Mouse (Mus musculus): ENCODE data around the gene Nav2. TPM values are rescaled to one million over a fixed set of nuclear protein-coding genes. Genes with fewer than 3 reads are reported as not detected.

The Nav2 gene
- total and polyA plus RNA-seq, 3 experiments, result 2.0 to 2.7 TPM; not detected in 1

DNA sequence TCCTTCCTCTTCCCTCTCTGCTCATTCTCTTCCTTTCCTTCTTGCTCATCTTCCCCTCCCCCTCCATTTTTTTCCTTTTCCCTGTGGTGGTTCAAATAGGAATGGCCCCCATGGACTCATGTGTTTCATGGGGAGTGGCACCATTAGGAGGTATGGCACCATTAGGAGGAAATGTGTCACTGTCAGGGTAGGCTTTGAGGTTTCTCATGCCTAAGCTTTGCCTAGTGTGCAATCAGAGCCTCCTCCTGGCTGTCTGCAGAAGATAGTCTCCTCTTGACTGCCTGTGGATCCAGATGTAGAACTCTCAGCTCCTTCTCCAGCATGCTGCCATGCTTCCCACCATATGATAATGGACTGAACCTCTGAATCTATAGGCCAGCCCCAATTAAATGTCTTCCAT, 525.4 kb downstream of the Nav2 start:
- no peaks in the 10 kb centered on the region for H3K27me3 ChIP-seq (ENCODE audit: control insufficient read depth in 1 of 2, insufficient read depth in 2 of 2, low read length in 2 of 2)
- no peak overlapping the region for H3K27ac ChIP-seq (ENCODE audit: control insufficient read depth, low read depth, low read length)
- no peak for DNase-seq (ENCODE audit: low read depth, low spot score)
- H3K9ac ChIP-seq (ENCODE audit: control insufficient read depth, low read depth, low read length, poor library complexity, severe bottlenecking), result no peak overlapping the region
- H3K36me3 ChIP-seq (ENCODE audit: control insufficient read depth in 1 of 2, insufficient read depth in 2 of 2, low read length in 2 of 2), result no peaks in the 10 kb centered on the region
- no peaks in the 10 kb centered on the region for H3K9me3 ChIP-seq (replicated peaks; ENCODE audit: insufficient read depth, low read length)
- TF ChIP-seq BHLHE40 (IDR thresholded peaks at IDR 0.05; ENCODE audit: borderline replicate concordance, low read depth, low read length) (no peak), CHD1 (IDR thresholded peaks at IDR 0.05; ENCODE audit: low read depth, low read length) (no peak), NELFE (IDR thresholded peaks at IDR 0.05; ENCODE audit: low read depth, low read length) (no peak), MEF2A (IDR thresholded peaks at IDR 0.05; ENCODE audit: extremely low read depth, insufficient replicate concordance, low read depth, low read length, poor library complexity, severe bottlenecking) (no peak), RAD21 (IDR thresholded peaks at IDR 0.05; ENCODE audit: low read depth, low read length) (no peak), SMC3 (IDR thresholded peaks at IDR 0.05; ENCODE audit: low read depth, low read length) (no peak), POLR2AphosphoS5 (IDR thresholded peaks at IDR 0.05; ENCODE audit: borderline replicate concordance, low read depth, low read length) (no peak), JUND (IDR thresholded peaks at IDR 0.05; ENCODE audit: low read depth, low read length) (no peak), TAL1 (IDR thresholded peaks at IDR 0.05; ENCODE audit: low read length) (no peak), MYC (IDR thresholded peaks at IDR 0.05; ENCODE audit: low read depth, low read length) (no peak), HCFC1 (IDR thresholded peaks at IDR 0.05; ENCODE audit: low read depth, low read length) (no peak), MAX (IDR thresholded peaks at IDR 0.05; ENCODE audit: low read length) (no peak), MYB (IDR thresholded peaks at IDR 0.05; ENCODE audit: low read depth, low read length) (no peak), ZKSCAN1 (IDR thresholded peaks at IDR 0.05; ENCODE audit: low read depth, low read length) (no peak), UBTF (IDR thresholded peaks at IDR 0.05; ENCODE audit: borderline replicate concordance, insufficient read depth, low read depth, low read length) (no peak), E2F4 (IDR thresholded peaks at IDR 0.05; ENCODE audit: borderline replicate concordance, low read depth, low read length) (no peak)
- no peak overlapping the region for H3K4me3 ChIP-seq (ENCODE audit: control insufficient read depth in 1 of 2, insufficient read depth in 1 of 2, low read depth in 2 of 2, low read length in 2 of 2)
- H3K4me1 ChIP-seq (ENCODE audit: control insufficient read depth in 1 of 2, insufficient read depth in 2 of 2, low read length in 2 of 2), result no peaks in the 10 kb centered on the region
- no peaks in the 10 kb centered on the region for H3K79me2 ChIP-seq (ENCODE audit: control insufficient read depth, insufficient read depth, low read length, poor library complexity)

DNA sequence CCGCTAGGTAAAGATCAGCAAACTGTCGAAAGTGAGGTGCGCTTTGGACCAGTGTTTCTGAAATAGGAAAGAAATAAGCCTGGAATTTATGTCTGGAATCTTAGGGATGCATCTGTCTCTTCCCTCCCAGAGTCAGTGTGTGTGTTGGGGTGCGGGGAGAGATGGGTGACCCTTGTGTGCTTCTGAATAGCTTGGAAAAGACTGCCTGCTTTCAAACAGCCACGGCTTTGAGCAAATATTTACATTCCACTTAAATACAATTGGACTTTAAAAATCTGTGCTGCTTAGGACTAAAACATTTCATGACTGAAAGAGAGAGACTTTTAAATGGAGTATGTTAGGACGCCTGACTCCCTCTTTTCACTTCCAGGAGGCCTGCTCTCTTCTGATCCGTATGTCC, 528.0 kb downstream of the Nav2 start:
- Histone ChIP-seq H3K27ac (ENCODE audit: control insufficient read depth, low read depth, low read length) (no peak overlapping the region), H3K9me3 (replicated peaks; ENCODE audit: insufficient read depth, low read length) (no peaks in the 10 kb centered on the region), H3K27me3 (ENCODE audit: control insufficient read depth in 1 of 2, insufficient read depth in 2 of 2, low read length in 2 of 2) (no peaks in the 10 kb centered on the region), H3K4me1 (ENCODE audit: control insufficient read depth in 1 of 2, insufficient read depth in 2 of 2, low read length in 2 of 2) (no peaks in the 10 kb centered on the region), H3K9ac (ENCODE audit: control insufficient read depth, low read depth, low read length, poor library complexity, severe bottlenecking) (no peak overlapping the region), H3K4me3 (ENCODE audit: control insufficient read depth in 1 of 2, insufficient read depth in 1 of 2, low read depth in 2 of 2, low read length in 2 of 2) (no peak overlapping the region), H3K36me3 (ENCODE audit: control insufficient read depth in 1 of 2, insufficient read depth in 2 of 2, low read length in 2 of 2) (no peaks in the 10 kb centered on the region), H3K79me2 (ENCODE audit: control insufficient read depth, insufficient read depth, low read length, poor library complexity) (no peaks in the 10 kb centered on the region)
- no peak for TF ChIP-seq ZC3H11A (IDR thresholded peaks at IDR 0.05; ENCODE audit: low read depth, low read length)
- TF ChIP-seq TAL1 (IDR thresholded peaks at IDR 0.05; ENCODE audit: low read length), result no peak
- TF ChIP-seq POLR2A (IDR thresholded peaks at IDR 0.05; ENCODE audit: control insufficient read depth in 1 of 2, insufficient read depth in 1 of 2, low read depth in 1 of 2, low read length in 2 of 2, poor library complexity in 1 of 2), result no peak
- TF ChIP-seq TBP (IDR thresholded peaks at IDR 0.05; ENCODE audit: low read depth, low read length), result no peak
- no peak for TF ChIP-seq RCOR1 (IDR thresholded peaks at IDR 0.05; ENCODE audit: low read depth, low read length)
- no peak for TF ChIP-seq RAD21 (IDR thresholded peaks at IDR 0.05; ENCODE audit: low read depth, low read length)
- no peak for TF ChIP-seq MXI1 (IDR thresholded peaks at IDR 0.05; ENCODE audit: low read depth, low read length)
- TF ChIP-seq NRF1 (IDR thresholded peaks at IDR 0.05; ENCODE audit: insufficient read depth, low read depth, low read length, poor library complexity, severe bottlenecking), result no peak
- no peak for TF ChIP-seq UBTF (IDR thresholded peaks at IDR 0.05; ENCODE audit: borderline replicate concordance, insufficient read depth, low read depth, low read length)
- no peak for TF ChIP-seq MEF2A (IDR thresholded peaks at IDR 0.05; ENCODE audit: extremely low read depth, insufficient replicate concordance, low read depth, low read length, poor library complexity, severe bottlenecking)
- TF ChIP-seq CHD2 (IDR thresholded peaks at IDR 0.05; ENCODE audit: low read length), result no peak
- TF ChIP-seq USF2 (IDR thresholded peaks at IDR 0.05; ENCODE audit: borderline replicate concordance in 1 of 2, insufficient read depth in 1 of 2, low read depth in 1 of 2, low read length in 2 of 2), result no peak
- TF ChIP-seq MYB (IDR thresholded peaks at IDR 0.05; ENCODE audit: low read depth, low read length), result no peak
- TF ChIP-seq ZKSCAN1 (IDR thresholded peaks at IDR 0.05; ENCODE audit: low read depth, low read length), result no peak
- TF ChIP-seq ELF1 (IDR thresholded peaks at IDR 0.05; ENCODE audit: low read depth, low read length), result no peak
- TF ChIP-seq ETS1 (IDR thresholded peaks at IDR 0.05; ENCODE audit: low read depth, low read length), result no peak
- no peak for DNase-seq (ENCODE audit: low read depth, low spot score)

Data from MEL (cell line).